Mouse (Mus musculus) brain, adult 10 weeks (tissue): ENCODE measurements around the gene Phf3. TPM values are rescaled to one million over a fixed set of nuclear protein-coding genes. Genes with fewer than 3 reads are reported as not detected.

Experiments used
- polyA plus RNA-seq: library from polyadenylated mRNA; stranded (reverse); fragments of 350-450 nt; fragmentation: Illumina TruSeq; extraction: RNeasy Lipid Tissue Mini Kit (QIAGEN cat#74804); gene quantifications from one replicate; pipeline ENCODE4 v1.2.3, GENCODE M21; 2015; ENCODE audit warnings: low read depth, low replicate concordance

The Phf3 gene
- 41.2 TPM for polyA plus RNA-seq

GRCm38 (mm10) chr1:30873541-30874260, at the start of gene Phf3:
Gene Phf3 (minus strand): TSS chr1:30873921.

Other genes starting within 250 kb of the Phf3 start
- not detected for gene AC153137.1, start 104.0 kb upstream of the Phf3 start, polyA plus RNA-seq